Mouse (Mus musculus) cortical plate, adult 2 months (tissue): ENCODE data around the gene Artn.

Source experiments
- CTCF ChIP-seq: fragments of 200-500 bp; IDR thresholded peaks from 2 replicates; pipeline ENCODE4 v1.5.1; 2011; ENCODE audit warnings: mild to moderate bottlenecking, control low read depth, low read length; ENCODE audit not compliant: insufficient read depth; ENCODE audit errors: extremely low read depth
- POLR2A ChIP-seq: fragments of 200-500 bp; IDR thresholded peaks from 2 replicates; pipeline ENCODE4 v1.6.1; 2011; ENCODE audit warnings: mild to moderate bottlenecking, low read length, control low read depth; ENCODE audit not compliant: insufficient read depth; ENCODE audit errors: extremely low read depth

- TF ChIP-seq CTCF (no peak), POLR2A (no peak)
Measured at GRCm38 (mm10) chr4:117890031-117890430, 39.5 kb downstream of the Artn start.
